Mouse (Mus musculus) gastrocnemius, postnatal 4 days (tissue): Measurements from ENCODE around the gene R3hdm4. TPM values are rescaled to one million over a fixed set of nuclear protein-coding genes. Genes with fewer than 3 reads are reported as not detected.
A peak's percentile ranks its signal among the peaks of the same experiment; 100 is the strongest.

Experiments used
- DNase-seq, 2 experiments: peaks; one replicate each; pipeline ENCODE4 v3.0.0; 2021 to 2022; ENCODE audit warnings: low spot score in 2 of 2, mixed read lengths in 2 of 2
- total RNA-seq, 2 experiments: library from RNA; stranded (reverse); gene quantifications; 2 replicates each; pipeline ENCODE4 v1.2.3; 2021

R3hdm4 gene
- total RNA-seq, 2 experiments from 2014 or later = 97.9 to 102 TPM

- no peak for DNase-seq
These were observed 22.5 kb upstream of the R3hdm4 start for GRCm38 (mm10) chr10:79943471-79943901.

GRCm38 (mm10) chr10:79942988-79943387, 22.0 kb upstream of the R3hdm4 start:
- no peak for DNase-seq

GRCm38 (mm10) chr10:79940749-79941148, 19.7 kb upstream of the R3hdm4 start:
- no peak for DNase-seq

GRCm38 (mm10) chr10:79937775-79938526, 16.9 kb upstream of the R3hdm4 start:
- no peak for DNase-seq

GRCm38 (mm10) chr10:79936911-79937441, 16.0 kb upstream of the R3hdm4 start:
- DNase-seq = peak; percentile 51 to 65

GRCm38 (mm10) chr10:79936284-79936910, 15.4 kb upstream of the R3hdm4 start:
- DNase-seq = no peak

GRCm38 (mm10) chr10:79934794-79935569, 14.0 kb upstream of the R3hdm4 start:
- DNase-seq = no peak

GRCm38 (mm10) chr10:79934272-79934721, 13.3 kb upstream of the R3hdm4 start:
- DNase-seq = peak; percentile 85 to 89

GRCm38 (mm10) chr10:79933861-79934260, 12.9 kb upstream of the R3hdm4 start:
- no peak for DNase-seq

GRCm38 (mm10) chr10:79933145-79933679, 12.2 kb upstream of the R3hdm4 start:
- DNase-seq = no peak

- DNase-seq = peak; percentile 76 to 87
These were observed 11.7 kb upstream of the R3hdm4 start for GRCm38 (mm10) chr10:79932736-79933135.

- DNase-seq = no peak
These were observed 10.8 kb upstream of the R3hdm4 start for GRCm38 (mm10) chr10:79931797-79932196.

GRCm38 (mm10) chr10:79930826-79931186, 9.8 kb upstream of the R3hdm4 start:
- DNase-seq = no peak

- DNase-seq = no peak
These were observed 9.2 kb upstream of the R3hdm4 start for GRCm38 (mm10) chr10:79929967-79930825.

- no peak for DNase-seq
These were observed 8.1 kb upstream of the R3hdm4 start for GRCm38 (mm10) chr10:79928907-79929701.

GRCm38 (mm10) chr10:79928030-79928694, 7.2 kb upstream of the R3hdm4 start:
- no peak for DNase-seq

- peak in 1 of 2 experiments; percentile 52 for DNase-seq
These were observed 6.5 kb upstream of the R3hdm4 start for GRCm38 (mm10) chr10:79927324-79928029.
